Mouse (Mus musculus): ENCODE results near the gene Kcnb1.

Gene Kcnb1

DNA sequence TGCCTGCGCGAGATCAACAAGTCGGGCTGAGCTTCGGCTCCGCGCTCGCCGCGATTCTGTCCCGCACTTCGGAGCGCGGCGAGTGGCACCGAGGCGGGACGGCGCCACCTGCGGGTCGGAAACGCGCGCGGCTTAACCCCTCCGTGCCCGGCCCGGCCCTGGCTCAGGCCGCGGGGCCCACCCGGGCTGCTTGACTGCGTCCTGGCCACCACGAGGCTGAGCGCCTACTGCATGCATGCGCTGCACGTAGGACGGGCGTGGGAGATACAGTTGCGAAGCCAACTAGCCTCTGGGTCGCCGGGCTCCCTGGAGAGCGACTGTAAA, at the start of gene Kcnb1:
Gene Kcnb1 (minus strand): TSS at position 80 of the 324 bp plus-strand sequence.
- DNase-seq (ENCODE audit: low spot score in 2 of 2), result peak; percentile 74 to 78

- DNase-seq (ENCODE audit: low spot score in 2 of 2), result no peak
Observed at GRCm38 (mm10) chr2:167239262-167239661, 49.3 kb upstream of the Kcnb1 start.

DNA sequence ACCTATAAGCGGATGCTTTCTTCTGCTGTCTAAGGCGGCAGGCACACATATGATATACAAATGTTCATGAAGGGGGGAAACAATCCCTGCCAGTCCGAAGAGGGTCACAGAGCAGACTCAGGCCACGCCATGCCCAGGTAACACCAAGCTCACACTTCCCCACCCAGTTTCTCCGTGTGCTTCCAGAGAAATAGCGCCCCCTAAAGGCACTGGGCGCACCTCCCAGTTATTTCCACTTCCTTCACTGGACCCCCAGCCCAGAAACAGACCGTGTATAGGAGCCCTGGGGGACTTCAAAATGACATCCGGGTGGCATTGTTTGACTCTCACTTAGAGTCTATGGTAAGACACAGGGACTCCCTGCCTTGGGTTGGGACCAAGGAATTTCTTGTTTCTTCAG, 47.3 kb upstream of the Kcnb1 start:
- DNase-seq (ENCODE audit: low spot score in 2 of 2), result no peak

DNA sequence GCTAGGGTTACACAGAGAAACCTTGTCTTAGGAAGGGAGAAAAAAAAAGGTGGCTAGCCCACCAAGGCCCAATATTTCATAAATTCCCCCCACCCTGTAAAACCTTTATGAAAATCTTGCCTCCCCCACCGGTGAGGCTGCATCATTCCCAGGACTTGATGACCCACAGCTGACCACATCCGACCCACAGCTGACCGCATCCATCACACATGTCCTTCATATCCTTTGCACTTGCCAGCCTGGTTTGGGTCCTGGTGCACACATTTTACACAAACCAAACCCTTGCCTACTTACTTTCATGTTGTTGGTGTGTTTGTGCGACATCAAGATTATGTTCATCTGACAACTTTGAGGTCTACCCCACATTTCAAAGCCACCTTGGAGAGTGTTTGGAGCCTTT, 46.2 kb upstream of the Kcnb1 start:
- no peak for DNase-seq (ENCODE audit: low spot score in 2 of 2)

DNA sequence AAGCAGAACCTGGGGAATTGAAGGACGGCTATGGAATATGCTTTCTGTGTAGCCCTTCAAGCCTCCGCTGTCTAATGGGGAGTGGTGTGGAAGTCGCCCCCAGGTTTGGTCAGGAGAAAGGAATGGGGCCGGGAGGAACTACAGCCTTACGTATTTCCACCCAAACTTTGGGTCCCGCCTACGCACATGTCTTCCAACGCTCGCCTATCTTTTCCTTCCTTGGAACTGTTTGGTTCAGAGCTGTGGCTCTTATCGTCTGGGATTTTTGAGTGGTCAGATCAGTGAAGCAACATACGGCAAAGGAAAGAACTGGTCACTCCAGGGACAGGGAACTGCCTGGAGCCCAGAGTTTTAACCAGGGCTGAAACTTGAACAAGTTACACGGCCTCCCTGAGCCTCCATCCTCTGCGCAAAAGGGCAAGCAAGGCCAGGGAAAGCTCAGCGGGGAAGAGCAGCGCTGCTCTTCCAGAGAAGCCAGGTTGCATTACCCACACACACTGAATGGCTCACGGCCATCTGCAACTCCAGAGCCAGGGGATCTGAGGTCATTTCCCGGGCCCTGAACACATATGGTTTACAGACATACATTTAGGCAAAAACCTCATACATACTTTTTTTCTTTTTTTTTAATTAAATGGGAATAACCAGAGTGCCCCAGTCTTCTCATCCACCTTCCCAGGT, 45.5 kb upstream of the Kcnb1 start:
- no peak for DNase-seq (ENCODE audit: low spot score in 2 of 2)

DNA sequence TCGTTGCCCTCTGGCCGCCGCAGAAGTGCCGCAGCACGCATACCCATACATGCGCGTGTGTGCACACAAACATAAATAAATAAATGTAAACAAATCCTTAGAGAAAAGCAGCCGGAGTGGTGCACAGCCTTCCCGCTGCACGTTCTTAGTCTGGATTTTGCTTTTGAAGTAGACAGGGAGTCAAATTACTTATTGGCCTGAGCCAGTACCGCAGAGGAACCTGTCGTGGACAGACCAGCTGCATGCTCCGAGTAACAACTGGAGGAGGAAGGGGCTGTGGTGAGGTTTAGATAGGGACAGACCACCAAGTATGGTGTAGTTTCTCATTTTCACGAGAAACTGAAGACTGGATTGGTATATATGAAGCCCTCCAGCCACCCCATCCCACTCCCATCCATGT, 43.8 kb upstream of the Kcnb1 start:
- DNase-seq (ENCODE audit: low spot score in 2 of 2), result no peak

GRCm38 (mm10) chr2:167233009-167233335, 43.0 kb upstream of the Kcnb1 start:
- DNase-seq (ENCODE audit: low spot score in 2 of 2), result no peak

DNA sequence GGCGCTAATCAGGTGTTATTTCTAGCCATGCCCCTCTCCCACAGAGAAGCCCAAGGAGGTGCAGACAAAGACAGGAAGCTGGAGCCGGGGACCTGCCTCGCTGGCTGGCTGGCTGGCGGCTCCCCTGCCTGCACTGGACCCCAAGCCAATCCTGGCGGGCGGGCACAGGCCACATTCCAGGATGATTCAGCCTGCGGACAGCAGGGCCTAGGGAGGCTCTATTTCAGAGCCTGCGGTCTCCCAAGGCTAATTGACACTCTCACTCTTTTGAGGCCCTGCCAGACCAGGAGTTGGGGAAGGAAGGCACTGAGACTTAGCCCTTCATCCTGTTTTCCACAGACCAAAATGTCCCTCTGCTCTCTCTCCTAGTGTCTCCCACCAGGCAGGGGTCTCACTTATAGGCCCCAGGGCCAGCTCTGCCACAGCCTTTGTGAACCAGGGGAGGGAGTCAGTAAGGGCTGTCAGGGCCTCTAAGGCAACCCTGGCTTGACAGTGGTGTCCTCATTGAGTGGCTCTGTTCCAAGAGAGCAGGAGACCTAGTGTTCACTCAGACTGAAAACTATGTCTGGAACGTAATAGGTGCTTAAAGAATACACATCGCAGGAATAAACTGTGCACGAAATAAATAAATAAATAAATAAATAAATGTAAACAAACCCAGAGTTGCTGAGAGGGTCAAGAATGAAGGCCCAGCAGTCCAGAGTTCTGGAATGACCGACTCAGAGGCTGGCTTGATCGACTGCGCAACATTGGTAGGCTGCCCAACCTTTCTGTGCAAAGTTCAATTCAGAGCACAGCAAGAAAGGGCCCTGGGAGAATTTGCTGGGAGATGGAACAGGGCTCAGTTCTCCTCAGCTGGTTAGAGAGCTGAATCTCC, 42.4 kb upstream of the Kcnb1 start:
- no peak for DNase-seq (ENCODE audit: low spot score in 2 of 2)

- no peak for DNase-seq (ENCODE audit: low spot score in 2 of 2)
Observed at GRCm38 (mm10) chr2:167230554-167230953, 40.6 kb upstream of the Kcnb1 start.

- DNase-seq (ENCODE audit: low spot score in 2 of 2), result no peak
Observed at GRCm38 (mm10) chr2:167224937-167225336, 35.0 kb upstream of the Kcnb1 start.

- DNase-seq (ENCODE audit: low spot score in 2 of 2), result no peak
Observed at GRCm38 (mm10) chr2:167224194-167224593, 34.2 kb upstream of the Kcnb1 start.

GRCm38 (mm10) chr2:167222152-167222551, 32.2 kb upstream of the Kcnb1 start:
- DNase-seq (ENCODE audit: low spot score in 2 of 2), result peak; percentile 52 to 56

GRCm38 (mm10) chr2:167221159-167221845, 31.3 kb upstream of the Kcnb1 start:
- no peak for DNase-seq (ENCODE audit: low spot score in 2 of 2)

DNA sequence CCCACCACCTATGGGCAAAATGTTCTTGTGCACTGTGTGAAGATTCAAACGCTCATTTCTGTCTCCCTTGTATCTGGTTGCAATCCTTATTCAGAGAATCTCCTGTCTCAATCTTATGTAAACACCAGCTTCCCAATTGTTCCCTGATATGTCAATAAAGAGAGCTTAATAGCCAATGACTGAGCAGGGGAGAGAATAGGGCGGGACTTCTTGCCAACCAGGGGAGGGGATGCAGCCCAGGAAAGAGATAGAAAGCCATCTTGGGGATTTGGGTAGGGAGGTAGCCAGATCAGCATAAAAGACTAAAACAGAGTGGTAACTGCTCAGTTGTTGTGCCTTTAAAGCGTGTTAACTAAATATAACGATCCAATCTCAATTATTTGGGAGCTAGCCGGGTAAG, 30.8 kb upstream of the Kcnb1 start:
- no peak for DNase-seq (ENCODE audit: low spot score in 2 of 2)

GRCm38 (mm10) chr2:167219154-167219775, 29.3 kb upstream of the Kcnb1 start:
- DNase-seq (ENCODE audit: low spot score in 2 of 2), result peak; percentile 87 to 89

DNA sequence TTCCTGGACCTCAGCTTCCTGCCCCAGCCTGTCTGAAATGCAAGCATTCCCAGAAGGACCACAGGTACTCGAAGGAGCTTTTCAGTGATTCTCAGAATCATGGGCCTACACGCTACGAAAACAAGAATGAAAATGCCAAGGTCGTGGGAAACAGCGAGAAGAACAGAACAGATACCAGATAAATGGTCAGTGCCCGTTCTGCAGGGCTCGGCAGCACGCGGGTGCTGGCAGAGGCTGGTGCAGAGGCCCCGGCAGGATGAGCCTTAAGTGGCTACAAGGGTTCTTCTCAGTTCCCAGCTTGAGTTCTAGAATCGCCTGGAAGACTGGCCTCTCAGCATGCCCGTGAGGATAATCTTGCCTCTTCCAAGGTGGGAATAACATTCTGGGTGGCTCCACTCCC, 23.7 kb upstream of the Kcnb1 start:
- no peak for DNase-seq (ENCODE audit: low spot score in 2 of 2)

GRCm38 (mm10) chr2:167213076-167213475, 23.1 kb upstream of the Kcnb1 start:
- no peak for DNase-seq (ENCODE audit: low spot score in 2 of 2)

DNA sequence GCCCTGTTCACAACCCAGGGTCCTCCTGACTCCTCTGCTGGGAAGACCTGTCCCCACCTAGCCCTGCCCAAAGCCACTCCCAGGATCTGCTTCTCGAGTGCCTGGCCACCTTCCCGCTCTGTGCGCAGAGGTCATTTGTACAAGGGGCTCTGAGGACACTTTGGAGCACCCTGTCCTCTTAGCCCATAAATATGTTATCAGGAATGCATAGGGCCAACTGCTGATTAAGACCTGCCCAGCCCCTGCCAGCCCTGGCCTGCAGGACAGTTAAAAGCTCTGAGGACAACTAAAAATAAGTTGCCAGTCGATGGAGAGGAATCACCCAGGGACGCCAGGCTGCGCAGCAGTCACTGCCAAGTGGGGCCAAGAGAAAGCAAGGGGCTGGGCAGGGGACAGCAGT, 22.6 kb upstream of the Kcnb1 start:
- no peak for DNase-seq (ENCODE audit: low spot score in 2 of 2)

- DNase-seq (ENCODE audit: low spot score in 2 of 2), result no peak
Observed at GRCm38 (mm10) chr2:167212089-167212488, 22.1 kb upstream of the Kcnb1 start.

- DNase-seq (ENCODE audit: low spot score in 2 of 2), result no peak
Observed at GRCm38 (mm10) chr2:167209900-167210299, 19.9 kb upstream of the Kcnb1 start.

DNA sequence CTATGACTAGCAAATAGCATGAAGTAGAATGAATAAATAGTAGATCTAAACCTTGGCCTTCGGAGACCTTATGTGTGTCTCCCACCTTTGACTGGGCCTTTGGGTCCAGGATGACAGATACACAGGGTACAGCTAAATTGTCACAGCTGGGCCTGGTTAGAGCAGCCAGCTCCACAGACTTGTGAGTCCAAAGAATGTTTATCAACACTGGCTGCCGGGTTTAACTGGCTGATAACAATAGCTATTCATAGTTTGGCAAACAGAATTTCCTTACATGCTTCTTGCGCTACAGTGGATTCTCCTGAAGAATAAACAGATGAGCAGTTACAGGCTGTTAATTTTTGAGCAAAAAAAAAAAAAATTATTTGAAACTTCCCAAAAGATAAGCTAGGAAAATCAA, 19.0 kb upstream of the Kcnb1 start:
- no peak for DNase-seq (ENCODE audit: low spot score in 2 of 2)

GRCm38 (mm10) chr2:167205918-167206629, 16.1 kb upstream of the Kcnb1 start:
- no peak for DNase-seq (ENCODE audit: low spot score in 2 of 2)
